Mouse (Mus musculus) CH12.LX (cell line): ENCODE data around the gene Fars2. TPM values are rescaled to one million over a fixed set of nuclear protein-coding genes. Genes with fewer than 3 reads are reported as not detected.

Experiments
- DNase-seq: peaks from one replicate; pipeline ENCODE4 v3.0.0-alpha.2; 2013; ENCODE audit errors: extremely low read depth
- H3K27ac ChIP-seq: 2 replicates; pipeline ENCODE4 v1.5.1; 2012; ENCODE audit warnings: low read depth, mild to moderate bottlenecking, control low read depth, moderate library complexity; ENCODE audit not compliant: insufficient read depth
- H3K27me3 ChIP-seq: replicated peaks from 2 replicates; pipeline ENCODE3; 2012; ENCODE audit warnings: inconsistent platforms
- H3K36me3 ChIP-seq, 2 experiments: replicated peaks in 1 of 2; 2 replicates each; pipeline versions ENCODE3 to v1.6.1; 2012; ENCODE audit warnings: inconsistent platforms in 1 of 2, low read length in 1 of 2, mild to moderate bottlenecking in 1 of 2, mixed read lengths in 1 of 2, moderate library complexity in 1 of 2; ENCODE audit not compliant: control insufficient read depth in 1 of 2, insufficient read depth in 1 of 2
- H3K4me1 ChIP-seq, 2 experiments: 2 replicates each; pipeline ENCODE4 v1.6.1; 2012; ENCODE audit warnings: inconsistent platforms in 1 of 2, moderate library complexity in 1 of 2; ENCODE audit not compliant: insufficient read depth in 2 of 2, control insufficient read depth in 1 of 2
- H3K4me2 ChIP-seq: 2 replicates; pipeline ENCODE4 v1.6.1; 2012; ENCODE audit warnings: low read depth, mild to moderate bottlenecking, control low read depth; ENCODE audit not compliant: poor library complexity, insufficient read depth, severe bottlenecking
- H3K4me3 ChIP-seq, 3 experiments: fragments of 150-350 bp in 1 of 3; sonication (generic) in 1 of 3; replicated peaks in 1 of 3; 2 replicates each; pipeline versions ENCODE3 to v1.5.1; 2011 to 2012; ENCODE audit warnings: low read depth in 2 of 3, low read length in 2 of 3, mild to moderate bottlenecking in 2 of 3, moderate library complexity in 2 of 3, control low read depth in 1 of 3, improper control_type of control experiment in 1 of 3, inconsistent platforms in 1 of 3, mixed read lengths in 1 of 3; ENCODE audit not compliant: poor library complexity in 1 of 3
- H3K79me2 ChIP-seq: replicated peaks from 2 replicates; pipeline ENCODE4 v1.6.1; 2012; ENCODE audit warnings: mild to moderate bottlenecking, moderate library complexity; ENCODE audit not compliant: control insufficient read depth, poor library complexity, insufficient read depth, severe bottlenecking; ENCODE audit errors: extremely low read depth
- H3K9ac ChIP-seq: 2 replicates; pipeline ENCODE4 v1.6.1; 2012; ENCODE audit warnings: low read depth, mild to moderate bottlenecking, control low read depth, moderate library complexity; ENCODE audit not compliant: insufficient read depth
- H3K9me3 ChIP-seq: replicated peaks from 2 replicates; pipeline ENCODE3; 2012; ENCODE audit warnings: low read length, inconsistent platforms, mixed read lengths
- BHLHE40 ChIP-seq: IDR thresholded peaks from 2 replicates; pipeline ENCODE4 v1.6.1; 2011; ENCODE audit warnings: mild to moderate bottlenecking, low read depth, low read length, improper control_type of control experiment
- CHD2 ChIP-seq: IDR thresholded peaks from 2 replicates; pipeline ENCODE4 v1.6.1; 2011; ENCODE audit warnings: low read length, improper control_type of control experiment
- E2F4 ChIP-seq: IDR thresholded peaks from 2 replicates; pipeline ENCODE4 v1.6.1; 2011; ENCODE audit warnings: low read depth, low read length, improper control_type of control experiment; ENCODE audit not compliant: insufficient replicate concordance
- ETS1 ChIP-seq: conservative IDR thresholded peaks from 2 replicates; pipeline ENCODE4 v1.6.1; 2012; ENCODE audit warnings: low read depth, mild to moderate bottlenecking, inconsistent platforms, low read length, improper control_type of control experiment, moderate library complexity
- HCFC1 ChIP-seq: IDR thresholded peaks from 2 replicates; pipeline ENCODE4 v1.6.1; 2012; ENCODE audit warnings: low read depth, mild to moderate bottlenecking, inconsistent platforms, low read length, improper control_type of control experiment
- JUND ChIP-seq: conservative IDR thresholded peaks from 2 replicates; pipeline ENCODE4 v1.6.1; 2011; ENCODE audit warnings: low read depth, low read length, improper control_type of control experiment
- KAT2A ChIP-seq: IDR thresholded peaks from 2 replicates; pipeline ENCODE4 v1.6.1; 2012; ENCODE audit warnings: low read length, improper control_type of control experiment, inconsistent platforms; ENCODE audit not compliant: insufficient replicate concordance
- MAFK ChIP-seq: IDR thresholded peaks from 2 replicates; pipeline ENCODE4 v1.6.1; 2011; ENCODE audit warnings: low read length, improper control_type of control experiment; ENCODE audit not compliant: insufficient replicate concordance
- MAX ChIP-seq: IDR thresholded peaks from 2 replicates; pipeline ENCODE4 v1.6.1; 2011; ENCODE audit warnings: low read length, improper control_type of control experiment
- MAZ ChIP-seq: IDR thresholded peaks from 2 replicates; pipeline ENCODE4 v1.6.1; 2012; ENCODE audit warnings: low read depth, mild to moderate bottlenecking, inconsistent platforms, low read length, improper control_type of control experiment, moderate library complexity
- MEF2A ChIP-seq: IDR thresholded peaks from 2 replicates; pipeline ENCODE4 v1.6.1; 2014; ENCODE audit warnings: low read depth, mild to moderate bottlenecking, inconsistent platforms, low read length, improper control_type of control experiment, borderline replicate concordance
- MXI1 ChIP-seq: IDR thresholded peaks from 2 replicates; pipeline ENCODE4 v1.6.1; 2011; ENCODE audit warnings: mild to moderate bottlenecking, low read depth, low read length, improper control_type of control experiment
- MYC ChIP-seq: IDR thresholded peaks from 2 replicates; pipeline ENCODE4 v1.6.1; 2011; ENCODE audit warnings: low read depth, mild to moderate bottlenecking, improper control_type of control experiment, low read length
- PAX5 ChIP-seq: IDR thresholded peaks from 2 replicates; pipeline ENCODE4 v1.6.1; 2012; ENCODE audit warnings: low read length, inconsistent platforms, mixed read lengths
- POLR2AphosphoS2 ChIP-seq: IDR thresholded peaks from 2 replicates; pipeline ENCODE4 v1.6.1; 2011; ENCODE audit warnings: low read depth, low read length, improper control_type of control experiment
- RAD21 ChIP-seq: IDR thresholded peaks from 2 replicates; pipeline ENCODE4 v1.6.1; 2011; ENCODE audit warnings: low read depth, mild to moderate bottlenecking, low read length, improper control_type of control experiment, moderate library complexity
- SIN3A ChIP-seq: IDR thresholded peaks from 2 replicates; pipeline ENCODE4 v1.6.1; 2012; ENCODE audit warnings: low read length, improper control_type of control experiment, inconsistent platforms
- SMC3 ChIP-seq: IDR thresholded peaks from 2 replicates; pipeline ENCODE4 v1.6.1; 2011; ENCODE audit warnings: low read depth, low read length, improper control_type of control experiment
- UBTF ChIP-seq: IDR thresholded peaks from 2 replicates; pipeline ENCODE4 v1.6.1; 2012; ENCODE audit warnings: low read depth, mild to moderate bottlenecking, inconsistent platforms, low read length, improper control_type of control experiment, moderate library complexity
- USF1 ChIP-seq: IDR thresholded peaks from 2 replicates; pipeline ENCODE4 v1.6.1; 2014; ENCODE audit warnings: low read depth, mild to moderate bottlenecking, inconsistent platforms, low read length, improper control_type of control experiment
- USF2 ChIP-seq: conservative IDR thresholded peaks from 2 replicates; pipeline ENCODE4 v1.6.1; 2011; ENCODE audit warnings: low read depth, low read length, improper control_type of control experiment
- ZC3H11A ChIP-seq: IDR thresholded peaks from 2 replicates; pipeline ENCODE4 v1.6.1; 2012; ENCODE audit warnings: low read depth, mild to moderate bottlenecking, inconsistent platforms, low read length, improper control_type of control experiment
- ZKSCAN1 ChIP-seq: IDR thresholded peaks from 2 replicates; pipeline ENCODE4 v1.6.1; 2012; ENCODE audit warnings: low read depth, inconsistent platforms, low read length, improper control_type of control experiment, borderline replicate concordance
- ZMIZ1 ChIP-seq: IDR thresholded peaks from 2 replicates; pipeline ENCODE4 v1.6.1; 2012; ENCODE audit warnings: low read depth, mild to moderate bottlenecking, inconsistent platforms, low read length, improper control_type of control experiment
- ZNF384 ChIP-seq: IDR thresholded peaks from 2 replicates; pipeline ENCODE4 v1.6.1; 2012; ENCODE audit warnings: low read depth, low read length, improper control_type of control experiment, inconsistent platforms
- dilution Hi-C: fragments of 300-500 bp; cut with MboI; formaldehyde crosslinking; loops from 2 replicates; pipeline ENCODE4 v1.14.3; 2020; ENCODE audit warnings: low sequenced_read_pairs; ENCODE audit not compliant: extremely low pct_unique_long_range_greater_than_20kb, extremely low pct_ligation_motif_present
- in situ Hi-C: fragments of 300-500 bp; cut with MboI; formaldehyde crosslinking; loops from 3 replicates; pipeline ENCODE4 v1.14.3; 2019; ENCODE audit warnings: low sequenced_read_pairs, low pct_ligation_motif_present, low pct_unique_long_range_greater_than_20kb, mixed read lengths
- polyA plus RNA-seq: library from polyadenylated mRNA; unstranded; fragments of >175 nt; gene quantifications from 2 replicates; pipeline ENCODE4 v1.2.1, GENCODE M21; 2012; ENCODE audit warnings: low read depth; ENCODE audit not compliant: insufficient read length
- total RNA-seq, 2 experiments: library from RNA; depleted of rRNA; stranded (reverse); fragments of 300-350 nt in 1 of 2; fragments of >200 nt in 1 of 2; gene quantifications; 2 replicates each; pipeline ENCODE4 v1.2.3; 2012 to 2014

Fars2 gene
- total and polyA plus RNA-seq, 3 experiments: 30.2 to 47.7 (median 46.4) TPM

DNA sequence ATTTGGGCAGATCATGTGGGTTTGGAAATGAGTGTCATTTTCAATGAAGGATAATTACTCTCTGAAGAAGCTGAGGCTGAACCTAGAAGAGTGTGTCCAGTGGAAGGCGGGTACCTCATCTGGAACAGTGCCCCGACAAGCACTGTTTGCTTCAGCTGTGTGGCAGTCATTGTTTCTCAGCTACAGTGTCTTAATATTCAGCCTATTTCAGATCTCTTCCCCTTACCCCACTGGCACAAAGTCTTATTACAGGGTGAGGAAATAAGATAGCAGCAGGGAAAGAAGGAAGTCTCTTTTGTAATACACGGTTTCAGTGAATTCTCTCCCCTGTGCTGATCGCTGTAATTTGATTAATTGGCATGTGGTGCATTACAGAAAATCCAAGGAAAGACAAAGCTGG, 101.1 kb downstream of the Fars2 start:
- Histone ChIP-seq H3K27ac (no peak overlapping the region), H3K4me3 (no peak overlapping the region), H3K4me2 (no peak overlapping the region), H3K9me3 (no peaks in the 10 kb centered on the region), H3K36me3 (peaks cover 3 to 16% of the 10 kb centered on the region in 2 experiments), H3K9ac (no peak overlapping the region), H3K4me1 (peaks cover 16 to 92% of the 10 kb centered on the region in 2 experiments), H3K79me2 (peaks cover 5% of the 10 kb centered on the region; the same call in 1 of the 2 replicates), H3K27me3 (no peaks in the 10 kb centered on the region)
- no peak for DNase-seq
- dilution Hi-C loops (no loop called here), in situ Hi-C loops (no loop called here)
- no peak for TF ChIP-seq ZKSCAN1
- TF ChIP-seq UBTF: no peak
- no peak for TF ChIP-seq RAD21
- no peak for TF ChIP-seq KAT2A
- no peak for TF ChIP-seq USF2
- TF ChIP-seq MAFK: no peak
- TF ChIP-seq MAZ: no peak
- no peak for TF ChIP-seq BHLHE40
- no peak for TF ChIP-seq ETS1
- TF ChIP-seq SMC3: no peak
- TF ChIP-seq USF1: no peak
- no peak for TF ChIP-seq MAX
- no peak for TF ChIP-seq ZNF384
- no peak for TF ChIP-seq ZMIZ1

- in situ Hi-C loops: no loop called here
- peaks cover 3 to 22% of the 10 kb centered on the region in 2 experiments for H3K36me3 ChIP-seq
Observed at GRCm38 (mm10) chr13:36219506-36219905, 102.3 kb downstream of the Fars2 start.

More at GRCm38 (mm10) chr13:36219506-36219905, 102.3 kb downstream of the Fars2 start:
- Histone ChIP-seq H3K4me2 (no peak overlapping the region), H3K27ac (no peak overlapping the region), H3K4me1 (peaks cover 12 to 92% of the 10 kb centered on the region in 2 experiments), H3K4me3 (no peak overlapping the region), H3K79me2 (peaks cover 3% of the 10 kb centered on the region; the same call in 1 of the 2 replicates), H3K9me3 (no peaks in the 10 kb centered on the region), H3K9ac (no peak overlapping the region), H3K27me3 (no peaks in the 10 kb centered on the region)
- TF ChIP-seq ZC3H11A (no peak), POLR2AphosphoS2 (no peak), MYC (no peak), UBTF (no peak), PAX5 (no peak), E2F4 (no peak), HCFC1 (no peak), CHD2 (no peak), ETS1 (no peak), USF2 (no peak), JUND (no peak), MAX (no peak), BHLHE40 (no peak), SIN3A (no peak), MEF2A (no peak), USF1 (no peak), MXI1 (no peak), RAD21 (no peak), SMC3 (no peak)
- dilution Hi-C loops: no loop called here
- no peak for DNase-seq
